Mouse (Mus musculus) limb, embryonic 11.5 days (tissue): ENCODE data around the gene Prlh. TPM values are rescaled to one million over a fixed set of nuclear protein-coding genes. Genes with fewer than 3 reads are reported as not detected.
A peak's percentile ranks its signal among the peaks of the same experiment; 100 is the strongest.

Experiments used
- ATAC-seq: fragments of 200-750 bp; cut with Nextera tagmentation; 2 replicates; pipeline ENCODE4 v1.8.0; 2017; ENCODE audit warnings: low read depth; ENCODE audit not compliant: insufficient number of reproducible peaks, low FRiP score, low TSS enrichment
- DNase-seq: peaks from one replicate; pipeline ENCODE4 v3.0.0-alpha.2; 2015; ENCODE audit warnings: low spot score
- H3K27ac ChIP-seq: fragments of 300-500 bp; sonication (generic); replicated peaks from 2 replicates; pipeline ENCODE4 v1.5.1; 2014; ENCODE audit warnings: low read depth, mild to moderate bottlenecking, low read length
- H3K27me3 ChIP-seq: fragments of 300-500 bp; sonication (generic); 2 replicates; pipeline ENCODE4 v1.6.1; 2014; ENCODE audit warnings: mild to moderate bottlenecking, low read length, mixed read lengths; ENCODE audit not compliant: control insufficient read depth, insufficient read depth
- H3K36me3 ChIP-seq: fragments of 300-500 bp; sonication (generic); 2 replicates; pipeline ENCODE4 v1.6.1; 2014; ENCODE audit warnings: mild to moderate bottlenecking, low read length, moderate library complexity, mixed read lengths; ENCODE audit not compliant: control insufficient read depth, insufficient read depth
- H3K4me1 ChIP-seq: fragments of 300-500 bp; sonication (generic); 2 replicates; pipeline ENCODE4 v1.6.1; 2014; ENCODE audit warnings: low read length, mixed read lengths; ENCODE audit not compliant: control insufficient read depth, insufficient read depth
- H3K4me2 ChIP-seq: fragments of 300-500 bp; sonication (generic); 2 replicates; pipeline ENCODE4 v1.6.1; 2014; ENCODE audit warnings: low read depth, mild to moderate bottlenecking, moderate library complexity; ENCODE audit not compliant: severe bottlenecking
- H3K4me3 ChIP-seq: fragments of 300-500 bp; sonication (generic); 2 replicates; pipeline ENCODE4 v1.5.1; 2014; ENCODE audit warnings: low read depth, low read length
- H3K9ac ChIP-seq: fragments of 300-500 bp; sonication (generic); 2 replicates; pipeline ENCODE4 v1.6.1; 2014; ENCODE audit warnings: mild to moderate bottlenecking, low read length
- H3K9me3 ChIP-seq: fragments of 300-500 bp; sonication (generic); 2 replicates; pipeline ENCODE4 v1.6.1; 2016; ENCODE audit warnings: low read length; ENCODE audit not compliant: control insufficient read depth
- WGBS: fragments of 180-500 bp; shearing (Covaris S2); extraction: QIAGEN DNeasy Blood & Tissue Kit; methylation state at CpG from one replicate; pipeline ENCODE4 v1.1.7; 2014; 5-methylcytosine and 5-hydroxymethylcytosine counted together
- polyA plus RNA-seq: library from polyadenylated mRNA; unstranded; fragments of >200 nt; fragmentation: Nextera tagmentation; extraction: Ambion mirVana; gene quantifications from 2 replicates; pipeline ENCODE4 v1.2.1, GENCODE M21; 2014

Prlh gene
- polyA plus RNA-seq, 1 experiment from 2014 or later = not detected

DNA sequence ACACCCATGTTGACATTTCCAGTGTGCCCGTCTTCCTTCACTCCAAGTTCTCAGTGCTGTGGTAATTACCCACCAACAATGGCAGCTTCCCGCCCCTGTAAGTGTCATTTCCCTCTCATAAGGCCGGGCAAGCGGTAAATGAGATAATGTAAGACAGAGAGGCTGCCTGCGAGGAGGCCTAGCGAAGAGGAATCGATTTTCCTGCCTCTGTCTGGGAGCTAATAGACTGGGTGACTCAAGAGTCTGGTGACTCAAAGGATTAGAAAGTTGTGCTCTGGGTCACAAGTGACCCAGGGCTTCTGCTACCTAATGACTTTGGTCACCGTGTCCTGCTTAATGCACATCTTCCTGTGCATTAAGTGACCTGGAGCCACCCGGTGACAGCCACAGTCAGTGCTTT lies 15.9 kb upstream of the Prlh start:
- no peaks in the 10 kb centered on the region for H3K4me1 ChIP-seq
- H3K9me3 ChIP-seq = no peaks in the 10 kb centered on the region
- H3K27ac ChIP-seq = no peak overlapping the region
- H3K27me3 ChIP-seq = no peaks in the 10 kb centered on the region
- no peak for DNase-seq
- H3K36me3 ChIP-seq = no peaks in the 10 kb centered on the region
- WGBS = 67% methylated on average over 9 of the region's 9 CpGs
- no peak overlapping the region for H3K4me3 ChIP-seq
- H3K4me2 ChIP-seq = no peak overlapping the region
- no peak for ATAC-seq
- H3K9ac ChIP-seq = no peak overlapping the region

DNA sequence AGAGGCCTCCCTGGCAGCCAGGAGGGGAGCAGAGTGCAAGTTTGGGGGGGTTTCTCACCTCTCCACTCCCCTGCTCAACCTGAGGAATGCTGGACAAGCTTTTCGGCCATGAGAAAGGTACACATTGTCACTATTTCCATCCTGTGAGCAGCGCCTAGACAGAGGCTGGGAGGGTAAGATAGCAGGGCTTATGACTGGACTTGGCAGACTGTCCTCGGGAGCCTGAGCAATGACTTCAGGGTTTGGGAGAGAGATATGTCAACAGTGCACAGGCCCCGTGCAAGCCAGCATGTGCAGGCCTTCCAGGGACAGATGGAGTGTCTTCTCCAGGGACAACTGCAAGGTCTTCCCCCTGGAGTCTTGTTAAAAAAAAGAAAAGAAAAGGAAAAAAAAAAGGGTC lies 12.9 kb upstream of the Prlh start:
- Histone ChIP-seq H3K4me1 (no peaks in the 10 kb centered on the region), H3K9me3 (no peaks in the 10 kb centered on the region), H3K4me3 (no peak overlapping the region), H3K27me3 (no peaks in the 10 kb centered on the region), H3K36me3 (no peaks in the 10 kb centered on the region), H3K27ac (no peak overlapping the region), H3K9ac (no peak overlapping the region), H3K4me2 (no peak overlapping the region)
- WGBS = 87% methylated on average over 4 of the region's 4 CpGs
- no peak for DNase-seq
- ATAC-seq = no peak

DNA sequence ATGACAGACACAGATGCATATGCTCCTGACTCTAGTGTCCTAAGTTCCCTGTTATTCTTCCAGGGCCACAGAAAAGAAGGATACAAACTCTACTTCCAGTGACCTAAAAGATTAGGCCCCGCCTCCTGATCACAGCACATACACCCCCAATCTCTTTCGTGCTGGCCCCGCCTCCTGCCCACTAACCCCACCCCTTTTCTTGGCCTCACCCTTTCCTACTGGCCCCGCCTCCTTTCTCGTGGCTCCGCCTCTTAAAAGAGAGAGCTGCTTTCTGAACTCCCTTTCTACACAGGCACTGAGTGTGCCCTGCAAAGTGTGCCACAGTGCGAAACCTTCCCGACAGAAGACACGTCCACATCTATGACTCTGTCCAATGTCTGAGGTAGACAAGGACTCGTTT lies 7.7 kb upstream of the Prlh start:
- no peak for DNase-seq
- Histone ChIP-seq H3K27me3 (no peaks in the 10 kb centered on the region), H3K4me3 (no peak overlapping the region), H3K27ac (no peak overlapping the region), H3K4me2 (no peak overlapping the region), H3K9me3 (no peaks in the 10 kb centered on the region), H3K36me3 (no peaks in the 10 kb centered on the region), H3K9ac (no peak overlapping the region), H3K4me1 (no peaks in the 10 kb centered on the region)
- no peak for ATAC-seq
- WGBS = 63% methylated on average over 10 of the region's 10 CpGs

DNA sequence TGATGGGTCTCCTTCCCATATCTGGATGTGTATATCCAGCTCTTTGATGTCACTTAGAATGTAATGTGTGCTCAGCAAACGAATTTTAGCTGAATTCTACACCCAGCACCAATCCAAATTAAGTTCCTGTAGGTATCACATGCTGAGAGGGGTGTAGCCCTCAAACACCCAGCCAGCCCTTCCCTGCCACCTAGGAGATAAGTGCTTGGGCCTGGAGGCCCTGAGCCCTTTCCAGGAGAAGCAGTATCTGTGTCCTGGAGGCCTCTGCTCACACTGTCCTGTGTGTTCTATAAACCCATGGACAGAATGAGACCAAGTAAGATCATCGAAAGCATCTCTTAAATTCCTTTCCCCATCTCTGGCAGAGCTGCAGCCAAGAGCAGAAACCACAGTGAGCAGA lies 5.7 kb upstream of the Prlh start:
- WGBS = 65% methylated on average over 2 of the region's 2 CpGs
- no peak overlapping the region for H3K4me2 ChIP-seq
- H3K27me3 ChIP-seq = no peaks in the 10 kb centered on the region
- H3K4me1 ChIP-seq = no peaks in the 10 kb centered on the region
- no peak for DNase-seq
- ATAC-seq = no peak
- H3K27ac ChIP-seq = no peak overlapping the region
- no peaks in the 10 kb centered on the region for H3K36me3 ChIP-seq
- no peaks in the 10 kb centered on the region for H3K9me3 ChIP-seq
- no peak overlapping the region for H3K4me3 ChIP-seq
- H3K9ac ChIP-seq = no peak overlapping the region

DNA sequence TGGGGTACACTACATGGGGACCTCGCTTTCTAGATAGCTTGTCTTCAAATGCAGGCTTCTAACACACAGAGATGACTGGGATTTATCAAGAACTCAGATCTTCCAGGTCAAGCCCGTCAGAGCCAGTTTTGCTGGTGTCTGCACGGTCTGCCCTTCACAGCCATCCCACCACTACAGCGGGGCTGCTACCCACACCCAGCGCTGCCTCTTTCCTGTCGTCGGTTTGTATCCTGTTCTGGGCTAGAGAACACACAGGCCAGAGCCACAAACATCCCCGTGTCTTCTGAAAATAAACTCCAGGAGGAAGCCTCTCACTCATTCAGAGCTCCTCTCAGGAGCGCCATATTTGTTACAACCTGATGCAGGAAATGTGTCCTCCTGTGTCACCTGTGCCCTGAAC lies 3.6 kb upstream of the Prlh start:
- Histone ChIP-seq H3K4me2 (no peak overlapping the region), H3K9me3 (no peaks in the 10 kb centered on the region), H3K27me3 (no peaks in the 10 kb centered on the region), H3K27ac (no peak overlapping the region), H3K36me3 (no peaks in the 10 kb centered on the region), H3K4me3 (no peak overlapping the region), H3K9ac (no peak overlapping the region), H3K4me1 (no peaks in the 10 kb centered on the region)
- ATAC-seq (no peak), DNase-seq (no peak)
- whole genome bisulfite sequencing = 73% methylated on average over 9 of the region's 9 CpGs

DNA sequence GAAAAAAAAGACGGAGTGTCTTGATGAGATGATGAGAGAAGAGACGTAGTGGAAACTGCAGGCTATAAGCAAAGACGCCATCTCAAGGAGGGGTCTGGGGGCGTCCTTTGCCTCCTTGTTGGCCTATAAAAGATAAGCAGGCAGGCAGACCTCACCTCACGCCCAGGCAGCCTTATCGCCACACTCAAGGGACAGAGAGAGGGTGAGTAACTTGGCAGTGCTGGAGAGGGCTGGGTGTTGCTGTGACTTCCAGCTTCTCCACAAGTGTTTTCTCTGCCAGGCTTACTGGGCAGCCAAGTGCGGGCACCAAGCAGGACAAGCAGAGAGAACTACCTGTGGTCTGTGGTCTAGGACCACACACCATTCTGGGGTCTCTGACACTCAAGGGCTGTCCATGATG lies 1.2 kb upstream of the Prlh start:
- no peaks in the 10 kb centered on the region for H3K27me3 ChIP-seq
- no peak overlapping the region for H3K4me3 ChIP-seq
- H3K9me3 ChIP-seq = no peaks in the 10 kb centered on the region
- H3K4me1 ChIP-seq = no peaks in the 10 kb centered on the region
- DNase-seq (no peak), ATAC-seq (no peak)
- H3K27ac ChIP-seq = no peak overlapping the region
- WGBS = 76% methylated on average over 7 of the region's 7 CpGs
- no peak overlapping the region for H3K4me2 ChIP-seq
- H3K36me3 ChIP-seq = no peaks in the 10 kb centered on the region
- no peak overlapping the region for H3K9ac ChIP-seq

DNA sequence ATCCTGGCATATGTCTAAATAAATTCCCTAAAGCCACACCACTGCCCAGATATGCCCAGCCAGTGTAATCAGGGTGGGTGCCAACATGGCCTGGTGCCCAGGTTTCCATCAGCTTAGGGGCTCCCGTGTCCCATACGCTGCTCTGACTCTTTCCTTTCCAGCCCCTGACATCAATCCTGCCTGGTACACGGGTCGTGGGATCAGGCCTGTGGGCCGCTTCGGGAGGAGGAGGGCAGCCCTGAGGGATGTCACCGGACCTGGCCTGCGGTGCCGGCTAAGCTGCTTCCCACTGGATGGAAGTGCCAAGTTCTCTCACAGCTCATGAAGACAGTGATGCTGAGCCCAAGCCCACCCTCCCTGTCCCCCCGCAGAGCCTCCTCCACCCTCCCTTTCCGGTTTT lies 780 bp downstream of the Prlh start:
- H3K4me3 ChIP-seq = no peak overlapping the region
- ATAC-seq = no peak
- H3K36me3 ChIP-seq = no peaks in the 10 kb centered on the region
- H3K9me3 ChIP-seq = no peaks in the 10 kb centered on the region
- H3K4me2 ChIP-seq = no peak overlapping the region
- no peak for DNase-seq
- H3K27ac ChIP-seq = no peak overlapping the region
- H3K9ac ChIP-seq = no peak overlapping the region
- no peaks in the 10 kb centered on the region for H3K27me3 ChIP-seq
- WGBS = 75% methylated on average over 11 of the region's 11 CpGs
- H3K4me1 ChIP-seq = no peaks in the 10 kb centered on the region

DNA sequence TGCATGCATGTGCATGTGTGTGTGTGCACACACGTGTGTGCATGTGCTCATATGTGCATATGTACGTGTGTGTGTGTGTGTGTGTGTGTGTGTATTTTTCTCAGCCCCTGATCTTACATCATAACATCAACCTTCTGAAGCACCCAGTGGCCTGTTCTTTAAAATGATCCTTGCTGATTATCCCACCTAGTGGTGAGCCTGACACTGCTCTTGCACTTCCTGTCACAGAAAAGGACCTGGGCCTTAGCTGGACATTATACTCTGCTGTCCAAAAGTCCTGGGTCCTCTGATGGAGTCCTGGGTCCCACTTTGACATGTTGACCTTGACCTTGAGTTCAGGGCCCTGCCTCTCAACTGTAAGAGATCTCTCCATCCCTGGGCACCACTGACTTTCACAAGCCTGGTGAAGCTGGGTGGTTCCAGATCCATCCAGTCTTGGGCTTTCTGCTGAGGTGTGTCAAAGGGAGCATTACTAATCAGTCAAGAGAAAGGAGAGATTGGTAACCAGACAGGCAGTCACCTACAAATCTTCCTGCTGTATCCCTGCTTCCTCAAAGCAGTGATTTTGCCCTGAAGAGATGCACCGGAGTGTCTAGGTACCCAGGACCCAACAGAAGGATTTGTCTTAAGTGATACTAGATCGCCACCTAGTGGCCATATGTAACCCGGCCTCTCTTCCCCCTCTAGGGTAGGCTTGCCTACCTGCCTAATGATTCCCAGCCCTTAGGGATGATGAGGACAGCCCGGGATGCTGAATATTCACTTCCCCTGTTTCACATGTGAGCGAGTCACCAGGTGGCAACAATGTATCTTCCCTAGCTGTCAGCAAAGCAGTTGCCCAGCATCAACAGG lies 3.6 kb downstream of the Prlh start:
- Histone ChIP-seq H3K9me3 (no peaks in the 10 kb centered on the region), H3K4me1 (no peaks in the 10 kb centered on the region), H3K36me3 (no peaks in the 10 kb centered on the region), H3K4me3 (no peak overlapping the region), H3K27ac (no peak overlapping the region), H3K4me2 (no peak overlapping the region), H3K9ac (no peak overlapping the region), H3K27me3 (no peaks in the 10 kb centered on the region)
- 31% methylated on average over 7 of the region's 7 CpGs for WGBS
- DNase-seq (peak; percentile 81), ATAC-seq (no peak)

DNA sequence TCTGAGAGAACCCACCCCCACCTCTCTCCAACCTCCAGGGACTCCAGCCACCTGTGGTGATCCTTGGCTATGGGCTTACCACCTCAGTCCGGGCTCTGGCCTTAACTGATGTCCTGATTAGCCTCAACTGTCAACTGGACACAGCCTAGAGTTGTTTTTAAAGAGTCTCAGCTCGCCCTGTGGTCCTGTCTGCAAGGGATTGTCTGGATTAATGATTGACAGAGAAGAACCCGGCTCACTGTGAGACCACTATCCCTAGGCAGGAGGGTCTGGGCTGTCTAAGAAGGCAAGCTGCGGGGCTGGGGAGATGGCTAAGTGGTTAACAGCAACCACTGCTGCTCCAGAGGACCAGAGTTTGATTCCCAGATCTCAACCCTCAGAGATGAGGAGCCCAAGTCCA lies 9.6 kb downstream of the Prlh start:
- no peak overlapping the region for H3K27ac ChIP-seq
- H3K27me3 ChIP-seq = no peaks in the 10 kb centered on the region
- DNase-seq (no peak), ATAC-seq (no peak)
- H3K4me3 ChIP-seq = no peak overlapping the region
- H3K36me3 ChIP-seq = no peaks in the 10 kb centered on the region
- 56% methylated on average over 4 of the region's 4 CpGs for WGBS
- no peak overlapping the region for H3K9ac ChIP-seq
- no peaks in the 10 kb centered on the region for H3K9me3 ChIP-seq
- no peak overlapping the region for H3K4me2 ChIP-seq
- no peaks in the 10 kb centered on the region for H3K4me1 ChIP-seq
